ENCODE assay signal across 17 mouse cellular contexts in the genomic region with DNA sequence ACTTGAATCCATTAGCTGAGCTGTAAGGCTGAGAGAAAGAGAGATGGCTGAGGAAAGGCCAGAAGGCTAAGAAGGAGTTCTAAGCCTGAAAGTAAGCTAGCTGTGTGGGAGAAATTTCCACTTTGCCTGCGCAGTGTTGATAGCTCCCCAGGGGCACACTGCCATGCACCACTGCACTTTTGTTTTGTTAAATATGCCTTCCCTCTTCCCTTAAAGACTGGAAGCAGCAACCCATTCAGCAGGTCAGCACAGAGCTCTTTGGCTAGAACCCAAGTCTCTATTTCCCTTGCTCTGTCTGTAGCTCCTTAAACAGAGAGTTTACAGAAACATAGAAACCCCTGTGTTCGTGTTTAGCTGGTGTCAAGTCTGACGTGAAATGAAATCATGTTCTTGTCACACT.
A peak's percentile ranks its signal among the peaks of the same experiment; 100 is the strongest.
DNase-seq lines count a peak whose midpoint lies in the region; ATAC-seq and TF ChIP-seq lines count a peak whose summit lies in the region.
"Had no signal": no experiment of that assay in that cellular context is flagged by ENCODE, and none has a peak within 500 bp of the region (broad histone marks: within the 10 kb centered on the region; RNA-seq: fewer than 3 reads in every experiment).

No protein-coding gene starts in this region.

- peaks cover 12% of the 10 kb centered on the region for H3K4me1 ChIP-seq in forebrain, embryonic 13.5 days
- H3K4me1 ChIP-seq in forebrain, postnatal 0 days (ENCODE audit: insufficient read depth): no peaks in the 10 kb centered on the region
- H3K4me1 ChIP-seq in midbrain, embryonic 13.5 days (replicated peaks): peaks cover 6% of the 10 kb centered on the region; the same call in 1 of the 2 replicates
- H3K4me1 ChIP-seq in midbrain, embryonic 15.5 days: 0 out of 2 replicates have a peak, but pooled peaks cover 2% of the 10 kb centered on the region
- H3K4me1 ChIP-seq in hindbrain, embryonic 15.5 days (replicated peaks): peaks cover 6% of the 10 kb centered on the region
- H3K4me1 ChIP-seq in neural tube, embryonic 13.5 days (replicated peaks): peaks cover 23% of the 10 kb centered on the region
- H3K4me1 ChIP-seq: limb, embryonic 12.5 days had no signal

- no peaks in the 10 kb centered on the region for H3K27me3 ChIP-seq in forebrain, embryonic 13.5 days
- H3K27me3 ChIP-seq in forebrain, postnatal 0 days (ENCODE audit: insufficient read depth, low read length): no peaks in the 10 kb centered on the region
- no peaks in the 10 kb centered on the region for H3K27me3 ChIP-seq in midbrain, embryonic 13.5 days
- H3K27me3 ChIP-seq in midbrain, embryonic 15.5 days (replicated peaks): no peaks in the 10 kb centered on the region
- no peaks in the 10 kb centered on the region for H3K27me3 ChIP-seq in hindbrain, embryonic 15.5 days
- H3K27me3 ChIP-seq in neural tube, embryonic 13.5 days: no peaks in the 10 kb centered on the region
- H3K27me3 ChIP-seq: limb, embryonic 12.5 days had no signal

- no peak overlapping the region for H3K27ac ChIP-seq in forebrain, embryonic 13.5 days
- no peak overlapping the region for H3K27ac ChIP-seq in forebrain, postnatal 0 days (ENCODE audit: low read depth, low read length)
- no peak overlapping the region for H3K27ac ChIP-seq in midbrain, embryonic 13.5 days
- no peak overlapping the region for H3K27ac ChIP-seq in midbrain, embryonic 15.5 days
- no peak overlapping the region for H3K27ac ChIP-seq in hindbrain, embryonic 15.5 days (replicated peaks)
- peak overlapping the region; percentile 42; the same call in 1 of the 2 replicates for H3K27ac ChIP-seq in neural tube, embryonic 13.5 days (replicated peaks)
- H3K27ac ChIP-seq: kidney, postnatal 0 days; limb, embryonic 12.5 days had no signal

- no peak overlapping the region for H3K4me3 ChIP-seq in forebrain, embryonic 13.5 days
- H3K4me3 ChIP-seq in forebrain, postnatal 0 days (ENCODE audit: low read depth, low read length): no peak overlapping the region
- no peak overlapping the region for H3K4me3 ChIP-seq in midbrain, embryonic 13.5 days (replicated peaks)
- no peak overlapping the region for H3K4me3 ChIP-seq in midbrain, embryonic 15.5 days
- H3K4me3 ChIP-seq in hindbrain, embryonic 15.5 days: no peak overlapping the region
- no peak overlapping the region for H3K4me3 ChIP-seq in neural tube, embryonic 13.5 days
- H3K4me3 ChIP-seq: limb, embryonic 12.5 days had no signal

- ATAC-seq in forebrain, embryonic 13.5 days: peak; percentile 85
- ATAC-seq in forebrain, postnatal 0 days: no peak
- peak; percentile 48; the same call in 1 of the 2 replicates for ATAC-seq in midbrain, embryonic 13.5 days
- no peak for ATAC-seq in midbrain, embryonic 15.5 days (replicated peaks)
- ATAC-seq in hindbrain, embryonic 15.5 days (ENCODE audit: low FRiP score, low read depth): 0 out of 2 replicates have a peak, but pooled peaks have one; percentile 30
- ATAC-seq in neural tube, embryonic 13.5 days (ENCODE audit: low read depth): peak; percentile 50; the same call in 1 of the 2 replicates

- no peaks in the 10 kb centered on the region for H3K36me3 ChIP-seq in forebrain, embryonic 13.5 days (ENCODE audit: poor library complexity, severe bottlenecking)
- H3K36me3 ChIP-seq in forebrain, postnatal 0 days (ENCODE audit: insufficient read depth): no peaks in the 10 kb centered on the region
- no peaks in the 10 kb centered on the region for H3K36me3 ChIP-seq in midbrain, embryonic 13.5 days
- H3K36me3 ChIP-seq in midbrain, embryonic 15.5 days (replicated peaks): no peaks in the 10 kb centered on the region
- H3K36me3 ChIP-seq in hindbrain, embryonic 15.5 days: no peaks in the 10 kb centered on the region
- H3K36me3 ChIP-seq in neural tube, embryonic 13.5 days: no peaks in the 10 kb centered on the region
- H3K36me3 ChIP-seq: limb, embryonic 12.5 days had no signal

- no peaks in the 10 kb centered on the region for H3K9me3 ChIP-seq in forebrain, embryonic 13.5 days (replicated peaks)
- no peaks in the 10 kb centered on the region for H3K9me3 ChIP-seq in forebrain, postnatal 0 days (ENCODE audit: low read length)
- no peaks in the 10 kb centered on the region for H3K9me3 ChIP-seq in midbrain, embryonic 13.5 days
- H3K9me3 ChIP-seq in midbrain, embryonic 15.5 days: no peaks in the 10 kb centered on the region
- no peaks in the 10 kb centered on the region for H3K9me3 ChIP-seq in hindbrain, embryonic 15.5 days
- H3K9me3 ChIP-seq in neural tube, embryonic 13.5 days: no peaks in the 10 kb centered on the region
- H3K9me3 ChIP-seq: limb, embryonic 12.5 days had no signal

- 11% methylated on average over 3 of the region's 3 CpGs for WGBS in forebrain, embryonic 13.5 days
- 9% methylated on average over 3 of the region's 3 CpGs for WGBS in forebrain, postnatal 0 days
- 18% methylated on average over 3 of the region's 3 CpGs for WGBS in midbrain, embryonic 13.5 days
- WGBS in midbrain, embryonic 15.5 days: 6% methylated on average over 3 of the region's 3 CpGs
- 20% methylated on average over 3 of the region's 3 CpGs for WGBS in hindbrain, embryonic 15.5 days
- 21% methylated on average over 3 of the region's 3 CpGs for WGBS in neural tube, embryonic 13.5 days

- no peak for TF ChIP-seq CTCF in forebrain, postnatal 0 days (IDR thresholded peaks at IDR 0.05; ENCODE audit: low read depth)

- no peak overlapping the region for H3K4me2 ChIP-seq in forebrain, embryonic 13.5 days
- H3K4me2 ChIP-seq in forebrain, postnatal 0 days (ENCODE audit: low read depth): no peak overlapping the region
- H3K4me2 ChIP-seq in midbrain, embryonic 13.5 days (replicated peaks): no peak overlapping the region
- H3K4me2 ChIP-seq in midbrain, embryonic 15.5 days: no peak overlapping the region
- H3K4me2 ChIP-seq in hindbrain, embryonic 15.5 days: no peak overlapping the region
- H3K4me2 ChIP-seq in neural tube, embryonic 13.5 days: no peak overlapping the region
- H3K4me2 ChIP-seq: limb, embryonic 12.5 days had no signal

- no peak for DNase-seq in forebrain, postnatal 0 days
- DNase-seq in urinary bladder, postnatal 4 days (ENCODE audit: low spot score in 2 of 2): no peak
- DNase-seq in right cerebral cortex, postnatal 4 days: no peak
- DNase-seq: cerebellum, adult 11-12 months; heart, adult 18-20 months; heart, postnatal 14 days; layer of hippocampus, postnatal 36 days; lung, adult 18-20 months; right cerebral cortex, postnatal 14 days; thymus, postnatal 25 days had no signal

- H3K9ac ChIP-seq in forebrain, embryonic 13.5 days: no peak overlapping the region
- no peak overlapping the region for H3K9ac ChIP-seq in forebrain, postnatal 0 days
- no peak overlapping the region for H3K9ac ChIP-seq in midbrain, embryonic 13.5 days (replicated peaks)
- H3K9ac ChIP-seq in midbrain, embryonic 15.5 days: no peak overlapping the region
- no peak overlapping the region for H3K9ac ChIP-seq in hindbrain, embryonic 15.5 days
- H3K9ac ChIP-seq in neural tube, embryonic 13.5 days: no peak overlapping the region
- H3K9ac ChIP-seq: limb, embryonic 12.5 days had no signal

Comparison
In these comparisons a context has a peak if more than half of its experiments do, and no peak if none do; other contexts are left out.
1. ATAC-seq: peak in forebrain, embryonic 13.5 days (single experiment), midbrain, embryonic 13.5 days (single experiment), hindbrain, embryonic 15.5 days (single experiment) and neural tube, embryonic 13.5 days (single experiment); none in forebrain, postnatal 0 days (single experiment) and midbrain, embryonic 15.5 days (single experiment).